Mouse (Mus musculus) CH12.LX (cell line): ENCODE data around the gene Amigo3. TPM values are rescaled to one million over a fixed set of nuclear protein-coding genes. Genes with fewer than 3 reads are reported as not detected.

Experiments
- DNase-seq: peaks from one replicate; pipeline ENCODE4 v3.0.0-alpha.2; 2013; ENCODE audit errors: extremely low read depth
- H3K27ac ChIP-seq: 2 replicates; pipeline ENCODE4 v1.5.1; 2012; ENCODE audit warnings: low read depth, mild to moderate bottlenecking, control low read depth, moderate library complexity; ENCODE audit not compliant: insufficient read depth
- H3K27me3 ChIP-seq: replicated peaks from 2 replicates; pipeline ENCODE3; 2012; ENCODE audit warnings: inconsistent platforms
- H3K36me3 ChIP-seq, 2 experiments: replicated peaks in 1 of 2; 2 replicates each; pipeline versions ENCODE3 to v1.6.1; 2012; ENCODE audit warnings: inconsistent platforms in 1 of 2, low read length in 1 of 2, mild to moderate bottlenecking in 1 of 2, mixed read lengths in 1 of 2, moderate library complexity in 1 of 2; ENCODE audit not compliant: control insufficient read depth in 1 of 2, insufficient read depth in 1 of 2
- H3K4me1 ChIP-seq, 2 experiments: 2 replicates each; pipeline ENCODE4 v1.6.1; 2012; ENCODE audit warnings: inconsistent platforms in 1 of 2, moderate library complexity in 1 of 2; ENCODE audit not compliant: insufficient read depth in 2 of 2, control insufficient read depth in 1 of 2
- H3K4me2 ChIP-seq: 2 replicates; pipeline ENCODE4 v1.6.1; 2012; ENCODE audit warnings: low read depth, mild to moderate bottlenecking, control low read depth; ENCODE audit not compliant: poor library complexity, insufficient read depth, severe bottlenecking
- H3K4me3 ChIP-seq, 3 experiments: fragments of 150-350 bp in 1 of 3; sonication (generic) in 1 of 3; replicated peaks in 1 of 3; 2 replicates each; pipeline versions ENCODE3 to v1.5.1; 2011 to 2012; ENCODE audit warnings: low read depth in 2 of 3, low read length in 2 of 3, mild to moderate bottlenecking in 2 of 3, moderate library complexity in 2 of 3, control low read depth in 1 of 3, improper control_type of control experiment in 1 of 3, inconsistent platforms in 1 of 3, mixed read lengths in 1 of 3; ENCODE audit not compliant: poor library complexity in 1 of 3
- H3K79me2 ChIP-seq: replicated peaks from 2 replicates; pipeline ENCODE4 v1.6.1; 2012; ENCODE audit warnings: mild to moderate bottlenecking, moderate library complexity; ENCODE audit not compliant: control insufficient read depth, poor library complexity, insufficient read depth, severe bottlenecking; ENCODE audit errors: extremely low read depth
- H3K9ac ChIP-seq: 2 replicates; pipeline ENCODE4 v1.6.1; 2012; ENCODE audit warnings: low read depth, mild to moderate bottlenecking, control low read depth, moderate library complexity; ENCODE audit not compliant: insufficient read depth
- H3K9me3 ChIP-seq: replicated peaks from 2 replicates; pipeline ENCODE3; 2012; ENCODE audit warnings: low read length, inconsistent platforms, mixed read lengths
- BHLHE40 ChIP-seq: IDR thresholded peaks from 2 replicates; pipeline ENCODE4 v1.6.1; 2011; ENCODE audit warnings: mild to moderate bottlenecking, low read depth, low read length, improper control_type of control experiment
- CHD1 ChIP-seq: IDR thresholded peaks from 2 replicates; pipeline ENCODE4 v1.6.1; 2012; ENCODE audit warnings: low read depth, low read length, improper control_type of control experiment, inconsistent platforms
- CHD2 ChIP-seq: IDR thresholded peaks from 2 replicates; pipeline ENCODE4 v1.6.1; 2011; ENCODE audit warnings: low read length, improper control_type of control experiment
- CTCF ChIP-seq, 2 experiments: IDR thresholded peaks in 1 of 2; conservative IDR thresholded peaks in 1 of 2; 2 replicates each; pipeline ENCODE4 v1.5.1; 2011 to 2012; ENCODE audit warnings: low read depth in 2 of 2, low read length in 2 of 2, improper control_type of control experiment in 1 of 2, inconsistent platforms in 1 of 2, mild to moderate bottlenecking in 1 of 2, moderate library complexity in 1 of 2
- EP300 ChIP-seq: IDR thresholded peaks from 2 replicates; pipeline ENCODE4 v1.6.1; 2011; ENCODE audit warnings: low read length, improper control_type of control experiment
- ETS1 ChIP-seq: conservative IDR thresholded peaks from 2 replicates; pipeline ENCODE4 v1.6.1; 2012; ENCODE audit warnings: low read depth, mild to moderate bottlenecking, inconsistent platforms, low read length, improper control_type of control experiment, moderate library complexity
- HCFC1 ChIP-seq: IDR thresholded peaks from 2 replicates; pipeline ENCODE4 v1.6.1; 2012; ENCODE audit warnings: low read depth, mild to moderate bottlenecking, inconsistent platforms, low read length, improper control_type of control experiment
- JUND ChIP-seq: conservative IDR thresholded peaks from 2 replicates; pipeline ENCODE4 v1.6.1; 2011; ENCODE audit warnings: low read depth, low read length, improper control_type of control experiment
- KAT2A ChIP-seq: IDR thresholded peaks from 2 replicates; pipeline ENCODE4 v1.6.1; 2012; ENCODE audit warnings: low read length, improper control_type of control experiment, inconsistent platforms; ENCODE audit not compliant: insufficient replicate concordance
- MAZ ChIP-seq: IDR thresholded peaks from 2 replicates; pipeline ENCODE4 v1.6.1; 2012; ENCODE audit warnings: low read depth, mild to moderate bottlenecking, inconsistent platforms, low read length, improper control_type of control experiment, moderate library complexity
- MYC ChIP-seq: IDR thresholded peaks from 2 replicates; pipeline ENCODE4 v1.6.1; 2011; ENCODE audit warnings: low read depth, mild to moderate bottlenecking, improper control_type of control experiment, low read length
- NRF1 ChIP-seq: IDR thresholded peaks from 2 replicates; pipeline ENCODE4 v1.6.1; 2014; ENCODE audit warnings: low read depth, mild to moderate bottlenecking, inconsistent platforms, low read length, improper control_type of control experiment, moderate library complexity
- POLR2A ChIP-seq: IDR thresholded peaks from 2 replicates; pipeline ENCODE4 v1.6.1; 2011; ENCODE audit warnings: low read depth, mild to moderate bottlenecking, improper control_type of control experiment, low read length
- POLR2AphosphoS2 ChIP-seq: IDR thresholded peaks from 2 replicates; pipeline ENCODE4 v1.6.1; 2011; ENCODE audit warnings: low read depth, low read length, improper control_type of control experiment
- RCOR1 ChIP-seq: conservative IDR thresholded peaks from 2 replicates; pipeline ENCODE4 v1.6.1; 2012; ENCODE audit warnings: low read depth, mild to moderate bottlenecking, inconsistent platforms, low read length, improper control_type of control experiment
- SIN3A ChIP-seq: IDR thresholded peaks from 2 replicates; pipeline ENCODE4 v1.6.1; 2012; ENCODE audit warnings: low read length, improper control_type of control experiment, inconsistent platforms
- TBP ChIP-seq: conservative IDR thresholded peaks from 2 replicates; pipeline ENCODE4 v1.6.1; 2011; ENCODE audit warnings: low read depth, low read length, improper control_type of control experiment
- TCF12 ChIP-seq: IDR thresholded peaks from 2 replicates; pipeline ENCODE4 v1.6.1; 2014; ENCODE audit warnings: low read depth, mild to moderate bottlenecking, inconsistent platforms, low read length, improper control_type of control experiment
- UBTF ChIP-seq: IDR thresholded peaks from 2 replicates; pipeline ENCODE4 v1.6.1; 2012; ENCODE audit warnings: low read depth, mild to moderate bottlenecking, inconsistent platforms, low read length, improper control_type of control experiment, moderate library complexity
- USF1 ChIP-seq: IDR thresholded peaks from 2 replicates; pipeline ENCODE4 v1.6.1; 2014; ENCODE audit warnings: low read depth, mild to moderate bottlenecking, inconsistent platforms, low read length, improper control_type of control experiment
- ZKSCAN1 ChIP-seq: IDR thresholded peaks from 2 replicates; pipeline ENCODE4 v1.6.1; 2012; ENCODE audit warnings: low read depth, inconsistent platforms, low read length, improper control_type of control experiment, borderline replicate concordance
- ZMIZ1 ChIP-seq: IDR thresholded peaks from 2 replicates; pipeline ENCODE4 v1.6.1; 2012; ENCODE audit warnings: low read depth, mild to moderate bottlenecking, inconsistent platforms, low read length, improper control_type of control experiment
- dilution Hi-C: fragments of 300-500 bp; cut with MboI; formaldehyde crosslinking; loops from 2 replicates; pipeline ENCODE4 v1.14.3; 2020; ENCODE audit warnings: low sequenced_read_pairs; ENCODE audit not compliant: extremely low pct_unique_long_range_greater_than_20kb, extremely low pct_ligation_motif_present
- in situ Hi-C: fragments of 300-500 bp; cut with MboI; formaldehyde crosslinking; loops from 3 replicates; pipeline ENCODE4 v1.14.3; 2019; ENCODE audit warnings: low sequenced_read_pairs, low pct_ligation_motif_present, low pct_unique_long_range_greater_than_20kb, mixed read lengths
- polyA plus RNA-seq: library from polyadenylated mRNA; unstranded; fragments of >175 nt; gene quantifications from 2 replicates; pipeline ENCODE4 v1.2.1, GENCODE M21; 2012; ENCODE audit warnings: low read depth; ENCODE audit not compliant: insufficient read length
- total RNA-seq, 2 experiments: library from RNA; depleted of rRNA; stranded (reverse); fragments of 300-350 nt in 1 of 2; fragments of >200 nt in 1 of 2; gene quantifications; 2 replicates each; pipeline ENCODE4 v1.2.3; 2012 to 2014

Gene Amigo3
- total and polyA plus RNA-seq, 3 experiments: 2.0 to 4.4 (median 2.2) TPM

GRCm38 (mm10) chr9:108090611-108091120 is 37.7 kb downstream of the Amigo3 start:
- peaks cover 9% of the 10 kb centered on the region for H3K79me2 ChIP-seq
- no peaks in the 10 kb centered on the region for H3K27me3 ChIP-seq
- TF ChIP-seq USF1: no peak
- TF ChIP-seq TCF12: no peak
- no peak for TF ChIP-seq CHD2
- no peak for TF ChIP-seq ETS1
- TF ChIP-seq UBTF: no peak
- TF ChIP-seq TBP: no peak
- TF ChIP-seq CTCF (conservative IDR thresholded peaks at IDR 0.05 in 1 of 2, IDR thresholded peaks at IDR 0.05 in 1 of 2; ENCODE audit: low read depth in 2 of 2, low read length in 2 of 2): no peak
- TF ChIP-seq MAZ: no peak
- TF ChIP-seq SIN3A: no peak
- TF ChIP-seq CHD1: no peak
- TF ChIP-seq KAT2A: no peak
- no peak for TF ChIP-seq POLR2A
- no peak for TF ChIP-seq POLR2AphosphoS2
- TF ChIP-seq BHLHE40: no peak
- TF ChIP-seq MYC: no peak
- no peak for TF ChIP-seq EP300
- no peak overlapping the region for H3K27ac ChIP-seq
- peaks cover 70 to 74% of the 10 kb centered on the region in 2 experiments for H3K36me3 ChIP-seq
- no peak overlapping the region for H3K4me2 ChIP-seq
- no peaks in the 10 kb centered on the region for H3K9me3 ChIP-seq
- in situ Hi-C loops: no loop called here
- no peak overlapping the region for H3K9ac ChIP-seq
- dilution Hi-C loops: no loop called here
- DNase-seq: no peak
- peaks cover 5 to 26% of the 10 kb centered on the region in 2 experiments for H3K4me1 ChIP-seq
- no peak overlapping the region for H3K4me3 ChIP-seq

- Histone ChIP-seq H3K9me3 (no peaks in the 10 kb centered on the region), H3K4me3 (peak overlapping the region; percentile 67 to 89 (median 87)), H3K4me1 (peaks cover 5 to 33% of the 10 kb centered on the region in 2 experiments), H3K27ac (no peak overlapping the region), H3K27me3 (no peaks in the 10 kb centered on the region), H3K4me2 (peak overlapping the region; percentile 72)
- no peak for DNase-seq
- in situ Hi-C loops: no loop called here
- dilution Hi-C loops: no loop called here
- no peak for TF ChIP-seq ZKSCAN1
- no peak for TF ChIP-seq HCFC1
- TF ChIP-seq ZMIZ1: no peak
- no peak for TF ChIP-seq RCOR1
- no peak for TF ChIP-seq NRF1
- no peak for TF ChIP-seq JUND
- no peak for TF ChIP-seq CTCF (conservative IDR thresholded peaks at IDR 0.05 in 1 of 2, IDR thresholded peaks at IDR 0.05 in 1 of 2; ENCODE audit: low read depth in 2 of 2, low read length in 2 of 2)
- TF ChIP-seq, all 38 proteins: peak for 0
- H3K79me2 ChIP-seq: peaks cover 9% of the 10 kb centered on the region
- peak overlapping the region; percentile 64 for H3K9ac ChIP-seq
- peaks cover 41 to 58% of the 10 kb centered on the region in 2 experiments for H3K36me3 ChIP-seq
Observed at GRCm38 (mm10) chr9:108093586-108093985, 40.6 kb downstream of the Amigo3 start.
